Mouse (Mus musculus) heart, adult 11 months (tissue): ENCODE data around the gene Olfr1370.
A peak's percentile ranks its signal among the peaks of the same experiment; 100 is the strongest.
"Not testable (repeated sequence)": the region's sequence is repeated elsewhere in the genome, so short reads cannot be mapped to it uniquely, and the experiment has no call there.

Source experiments
- DNase-seq: peaks from one replicate; pipeline ENCODE4 v3.0.0; 2022

Olfr1370 gene

GRCm38 (mm10) chr13:21074847-21075246, at the start of gene Olfr1370:
Olfr1370 (minus strand) TSS chr13:21074947.
- no peak for DNase-seq

DNA sequence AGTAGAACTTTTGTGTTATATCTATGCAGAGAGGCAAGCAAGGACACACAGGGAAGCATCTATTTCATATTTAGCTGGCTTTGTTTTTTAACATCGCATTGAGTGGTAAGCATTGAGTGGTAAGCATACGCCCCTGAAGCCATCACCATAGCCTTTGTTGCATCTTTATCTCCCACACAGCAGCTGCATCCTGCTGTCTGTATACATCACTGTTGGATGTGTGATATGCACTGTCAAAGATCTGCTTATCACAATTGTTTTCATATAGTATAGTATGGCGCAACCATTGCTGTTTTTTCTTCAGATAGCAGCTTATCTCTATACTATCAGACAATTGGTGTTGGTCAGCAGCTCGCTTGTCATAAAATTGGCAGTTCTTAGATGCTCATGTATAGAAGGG, 39.4 kb upstream of the Olfr1370 start:
- no peak for DNase-seq

GRCm38 (mm10) chr13:21111183-21111582, 36.4 kb upstream of the Olfr1370 start, which contains the start of gene Olfr1369-ps1:
Olfr1369-ps1 (plus strand) TSS chr13:21111483.
- DNase-seq = not testable (repeated sequence)

GRCm38 (mm10) chr13:21110441-21110840, 35.7 kb upstream of the Olfr1370 start:
- DNase-seq = no peak

GRCm38 (mm10) chr13:21109759-21110158, 35.0 kb upstream of the Olfr1370 start:
- DNase-seq = no peak

DNA sequence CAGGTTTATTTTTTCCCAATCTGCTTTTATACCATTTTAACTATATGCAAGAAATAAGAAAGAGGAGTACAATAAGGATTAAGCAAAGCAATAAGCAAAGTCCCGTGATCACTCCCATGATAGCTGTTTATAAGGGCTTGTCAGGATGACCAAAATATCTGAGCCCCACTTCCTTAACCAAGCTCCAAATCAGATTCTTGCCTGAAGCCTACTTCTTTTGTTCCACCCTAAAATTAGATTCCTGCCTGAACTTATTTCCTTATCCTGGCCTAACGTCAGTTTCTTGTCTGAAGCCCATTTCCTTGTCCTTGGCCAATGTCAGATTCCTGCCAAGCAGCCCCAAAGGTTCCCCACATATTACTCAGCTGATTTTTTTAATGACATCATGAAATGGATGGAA, 7.9 kb upstream of the Olfr1370 start:
- peak; percentile 82 for DNase-seq

GRCm38 (mm10) chr13:21066021-21066420, 8.7 kb downstream of the Olfr1370 start:
- DNase-seq = peak; percentile 62

GRCm38 (mm10) chr13:21050118-21050517, 24.6 kb downstream of the Olfr1370 start:
- no peak for DNase-seq

GRCm38 (mm10) chr13:21040589-21041199, 34.1 kb downstream of the Olfr1370 start:
- DNase-seq = no peak

- no peak for DNase-seq
Measured at GRCm38 (mm10) chr13:21035981-21036380, 38.8 kb downstream of the Olfr1370 start.

- no peak for DNase-seq
Measured at GRCm38 (mm10) chr13:21035011-21035410, 39.7 kb downstream of the Olfr1370 start.

DNA sequence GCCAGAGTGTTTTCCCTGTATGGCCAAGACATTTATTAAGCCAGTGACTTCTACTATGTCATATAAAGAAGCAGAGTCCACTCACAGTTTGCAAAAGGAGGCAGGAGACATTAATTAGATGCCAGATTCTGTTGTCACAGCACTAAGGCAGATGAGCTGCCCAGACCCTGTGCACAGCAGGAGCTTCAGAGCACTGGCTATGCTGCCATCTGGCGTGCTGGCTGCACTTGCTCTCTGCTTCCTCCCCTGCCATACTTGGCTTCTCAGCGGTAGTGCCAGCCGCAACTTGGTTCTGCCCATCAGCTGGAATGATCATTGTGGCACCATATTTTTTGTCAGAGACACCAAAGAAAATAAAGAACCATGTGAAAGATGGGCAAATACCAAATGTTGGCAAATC, 41.6 kb downstream of the Olfr1370 start:
- no peak for DNase-seq

- no peak for DNase-seq
Measured at GRCm38 (mm10) chr13:21024831-21025230, 49.9 kb downstream of the Olfr1370 start.
